Comparison of ENCODE assay signal across 7 mouse cellular contexts in genomic region chr4:86750346-86750945, GRCm38 (mm10). TPM values are rescaled to one million over a fixed set of nuclear protein-coding genes. Genes with fewer than 3 reads are reported as not detected.
DNase-seq lines count a peak whose midpoint lies in the region; ATAC-seq and TF ChIP-seq lines count a peak whose summit lies in the region.

No protein-coding gene starts in this region.

- TF ChIP-seq CTCF in cortical plate, adult 2 months (IDR thresholded peaks at IDR 0.05; ENCODE audit: extremely low read depth, insufficient read depth, low read length): no peak
- no peak for TF ChIP-seq CTCF in midbrain, postnatal 0 days (IDR thresholded peaks at IDR 0.05)

- no peaks in the 10 kb centered on the region for H3K27me3 ChIP-seq in hindbrain, embryonic 13.5 days
- no peaks in the 10 kb centered on the region for H3K27me3 ChIP-seq in midbrain, postnatal 0 days (ENCODE audit: insufficient read depth, low read length)

- DNase-seq in left cerebral cortex, adult 18-20 months (ENCODE audit: low spot score in 2 of 2): peak; percentile 6 to 26
- DNase-seq in left cerebral cortex, postnatal 10 days (ENCODE audit: extremely low spot score in 1 of 2, low spot score in 2 of 2): no peak
- no peak for DNase-seq in midbrain, postnatal 0 days (ENCODE audit: low spot score)
- DNase-seq in ovary, adult 18-20 months (ENCODE audit: low spot score): no peak
- DNase-seq in layer of hippocampus, adult 11-12 months (ENCODE audit: low spot score): no peak

- TF ChIP-seq POLR2A in cortical plate, adult 2 months (IDR thresholded peaks at IDR 0.05; ENCODE audit: extremely low read depth, insufficient read depth, low read length): no peak

- ATAC-seq in hindbrain, embryonic 13.5 days (ENCODE audit: low FRiP score): no peak
- ATAC-seq in midbrain, postnatal 0 days (ENCODE audit: low FRiP score): no peak

- peak overlapping the region; percentile 74; the same call in 1 of the 2 replicates for H3K4me3 ChIP-seq in cortical plate, adult 2 months (ENCODE audit: insufficient read depth, low read length)
- H3K4me3 ChIP-seq in hindbrain, embryonic 13.5 days: no peak overlapping the region
- H3K4me3 ChIP-seq in midbrain, postnatal 0 days (ENCODE audit: low read depth, low read length): peak overlapping the region; percentile 2; the same call in 1 of the 2 replicates

- peaks cover 4% of the 10 kb centered on the region; the same call in 1 of the 2 replicates for H3K4me1 ChIP-seq in cortical plate, adult 2 months (ENCODE audit: control insufficient read depth, insufficient read depth, low read length)
- peaks cover 14% of the 10 kb centered on the region for H3K4me1 ChIP-seq in hindbrain, embryonic 13.5 days (replicated peaks)
- H3K4me1 ChIP-seq in midbrain, postnatal 0 days (ENCODE audit: insufficient read depth, low read length): peaks cover 4% of the 10 kb centered on the region; the same call in 1 of the 2 replicates

- H3K36me3 ChIP-seq in hindbrain, embryonic 13.5 days: no peaks in the 10 kb centered on the region
- no peaks in the 10 kb centered on the region for H3K36me3 ChIP-seq in midbrain, postnatal 0 days (ENCODE audit: insufficient read depth, low read length)

- H3K27ac ChIP-seq in cortical plate, adult 2 months (ENCODE audit: insufficient read depth, low read length): no peak overlapping the region
- H3K27ac ChIP-seq in hindbrain, embryonic 13.5 days: no peak overlapping the region
- H3K27ac ChIP-seq in midbrain, postnatal 0 days (ENCODE audit: low read depth, low read length): no peak overlapping the region

- WGBS in hindbrain, embryonic 13.5 days: 81% methylated on average over 10 of the region's 10 CpGs
- 72% methylated on average over 10 of the region's 10 CpGs for WGBS in midbrain, postnatal 0 days

- intact Hi-C loops in left cerebral cortex, postnatal 10 days (cut with DNase I): no loop called here

- H3K9ac ChIP-seq in hindbrain, embryonic 13.5 days: no peak overlapping the region
- H3K9ac ChIP-seq in midbrain, postnatal 0 days (replicated peaks; ENCODE audit: low read length, poor library complexity, severe bottlenecking): no peak overlapping the region

- H3K9me3 ChIP-seq in hindbrain, embryonic 13.5 days: no peaks in the 10 kb centered on the region
- H3K9me3 ChIP-seq in midbrain, postnatal 0 days (ENCODE audit: low read length): no peaks in the 10 kb centered on the region

- H3K4me2 ChIP-seq in hindbrain, embryonic 13.5 days: peak overlapping the region; percentile 85
- H3K4me2 ChIP-seq in midbrain, postnatal 0 days (ENCODE audit: low read depth, low read length, poor library complexity, severe bottlenecking): peak overlapping the region; percentile 96; the same call in 1 of the 2 replicates

RNA-seq across cellular contexts. Expression of gene Dennd4c, which starts 2.1 kb away (rescaled TPM):
- 10 to 100 TPM; 10.2 to 11.6 TPM for total RNA-seq in left cerebral cortex, adult 18-20 months (2021)
- 10 to 100 TPM; 10.4 to 15.5 TPM for total RNA-seq in left cerebral cortex, postnatal 10 days (2021)
- 5.9 and 6.0 TPM in 2 replicates for polyA plus RNA-seq in cortical plate, adult 2 months (2012; rRNA removed)
- polyA plus RNA-seq in hindbrain, embryonic 13.5 days (2015; fragmentation: Nextera tagmentation; extraction: Ambion mirVana): 3.6 and 5.4 TPM in 2 replicates
- total RNA-seq in midbrain, postnatal 0 days (2014; rRNA removed): 9.5 and 22.6 TPM in 2 replicates
- 1.4 and 2.6 TPM in 2 replicates for polyA plus RNA-seq in midbrain, postnatal 0 days (2015; fragmentation: Nextera tagmentation; extraction: Ambion mirVana)

Comparison
In these comparisons a context has a peak if more than half of its experiments do, and no peak if none do; other contexts are left out.
1. DNase-seq: peak in left cerebral cortex, adult 18-20 months (2 of 2); none in left cerebral cortex, postnatal 10 days (0 of 2), midbrain, postnatal 0 days (single experiment), ovary, adult 18-20 months (single experiment) and layer of hippocampus, adult 11-12 months (single experiment).